Mouse (Mus musculus): ENCODE data around the gene Stk39. TPM values are rescaled to one million over a fixed set of nuclear protein-coding genes. Genes with fewer than 3 reads are reported as not detected.

Stk39 gene
- total RNA-seq, 2 experiments from 2014 or later, result 53.8 to 57.0 TPM

DNA sequence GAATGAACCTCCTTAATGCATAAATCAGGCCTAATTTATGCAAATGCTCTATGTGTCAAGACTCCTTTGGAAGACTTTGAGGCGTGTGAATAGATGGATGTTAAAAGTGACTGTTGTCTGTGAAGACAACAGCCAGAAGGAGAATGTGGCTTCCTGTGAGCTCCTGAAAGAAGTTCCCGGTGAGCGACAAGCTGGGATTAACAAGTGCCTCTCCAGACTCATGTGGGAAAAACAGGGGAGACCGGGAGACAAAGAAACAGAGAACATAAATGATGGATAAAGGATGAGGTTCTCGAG is 105.2 kb downstream of the Stk39 start:
- intact Hi-C loops (cut with DNase I), result loop anchor here (5.0 kb wide), 1 partner anchor 105 kb away; the partner anchor contains the start of gene Stk39

DNA sequence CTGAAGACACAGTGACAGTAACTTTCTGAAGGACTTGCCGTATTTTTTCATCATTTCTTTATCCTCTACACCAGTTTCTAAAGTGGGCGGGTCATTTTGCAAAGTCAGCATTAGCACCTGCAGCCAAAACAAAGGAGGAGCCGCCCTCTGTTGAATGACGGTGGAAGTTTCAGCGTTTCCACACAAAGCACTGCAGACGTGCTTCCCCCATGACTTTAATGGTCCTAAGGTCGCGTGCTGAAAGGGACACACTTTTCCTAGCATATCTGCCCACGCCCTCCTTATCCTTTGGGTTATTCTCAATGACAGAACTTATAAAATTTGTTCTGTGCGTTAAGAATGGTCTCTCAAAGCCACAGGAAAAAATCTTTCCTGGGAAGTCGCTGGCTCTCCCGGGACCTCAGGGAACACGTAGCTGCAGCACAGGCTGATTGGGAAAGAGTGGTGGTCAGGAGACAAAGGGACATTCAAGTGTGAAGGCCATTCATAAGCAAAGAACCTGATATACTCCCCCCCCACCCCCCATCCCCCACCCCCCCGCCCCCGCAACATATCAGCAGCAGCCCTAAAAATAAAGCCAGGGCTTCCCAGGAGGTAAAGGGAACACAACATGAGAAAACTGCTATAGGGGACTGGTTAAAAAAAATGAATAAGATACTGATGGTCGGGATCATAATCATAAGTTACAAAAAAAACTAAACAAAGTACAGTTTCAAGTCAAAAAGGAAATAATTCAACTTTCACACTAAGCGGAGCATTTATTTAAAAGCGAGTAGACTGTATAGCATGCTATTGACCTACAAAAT is 105.8 kb downstream of the Stk39 start:
- DNase-seq (ENCODE audit: low spot score in 2 of 2), result no peak
- intact Hi-C loops (cut with DNase I), result loop anchor here (5.0 kb wide), 1 partner anchor 106 kb away; the partner anchor contains the start of gene Stk39

More for the DNA sequence above, 105.2 kb downstream of the Stk39 start:
- DNase-seq (ENCODE audit: low spot score in 2 of 2), result no peak

DNA sequence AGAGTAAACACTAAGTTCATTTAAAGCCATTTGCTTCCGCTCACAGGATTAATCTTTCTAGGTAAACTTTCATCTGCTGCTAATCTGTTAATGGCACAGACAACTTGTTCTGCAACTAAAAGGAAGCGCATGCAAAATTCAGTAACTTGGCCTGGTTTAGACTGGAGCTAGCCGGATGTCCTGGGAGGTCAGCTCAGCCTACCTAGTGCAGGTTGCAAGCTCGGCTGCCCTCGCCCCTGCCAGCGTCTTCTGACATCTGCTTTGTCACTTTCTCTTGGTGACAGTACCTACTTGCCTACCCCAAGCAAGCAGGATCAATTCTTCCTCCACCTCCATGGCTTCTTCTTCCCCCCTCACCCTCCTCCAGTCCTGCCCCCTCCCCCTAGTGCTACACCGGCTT is 106.6 kb downstream of the Stk39 start:
- intact Hi-C loops (cut with DNase I), result loop anchor here (5.0 kb wide), 1 partner anchor 107 kb away; the partner anchor contains the start of gene Stk39
- no peak for DNase-seq (ENCODE audit: low spot score in 2 of 2)

- intact Hi-C loops (cut with DNase I), result loop anchor here (5.0 kb wide), 1 partner anchor 393 kb away; no protein-coding TSS in a partner anchor
- DNase-seq (ENCODE audit: low spot score in 2 of 2), result peak; percentile 57 to 67
Observed at GRCm38 (mm10) chr2:68364181-68364900, 107.7 kb downstream of the Stk39 start.

DNA sequence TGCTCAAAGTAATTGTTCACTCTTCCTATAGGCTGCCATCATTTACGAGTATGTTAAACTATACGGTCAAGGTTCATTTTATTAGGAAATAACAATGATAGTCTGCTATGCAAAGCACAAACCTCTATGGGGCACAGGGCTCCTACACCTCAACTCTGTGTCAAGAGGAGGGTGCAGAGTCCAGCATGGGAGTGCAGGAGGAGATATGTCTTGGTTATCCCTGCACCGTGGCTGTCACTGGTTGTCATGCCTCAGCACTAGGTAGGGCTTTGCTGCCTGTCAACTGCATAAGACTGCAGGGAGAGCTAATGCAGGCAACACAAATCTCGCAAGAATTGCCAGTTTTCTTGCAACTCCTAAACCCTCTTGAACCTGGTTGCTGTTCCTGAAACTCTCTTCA is 108.9 kb downstream of the Stk39 start:
- intact Hi-C loops (cut with DNase I), result loop anchor here (5.0 kb wide), 1 partner anchor 394 kb away; no protein-coding TSS in a partner anchor
- no peak for DNase-seq (ENCODE audit: low spot score in 2 of 2)

GRCm38 (mm10) chr2:68361701-68362100 is 110.4 kb downstream of the Stk39 start:
- intact Hi-C loops (cut with DNase I), result loop anchor here (5.0 kb wide), 1 partner anchor 396 kb away; no protein-coding TSS in a partner anchor
- peak in 1 of 2 experiments; percentile 19 for DNase-seq (ENCODE audit: low spot score in 2 of 2)

- intact Hi-C loops (cut with DNase I), result loop anchor here (10.0 kb wide), 1 partner anchor 1526 kb away; no protein-coding TSS in a partner anchor
- DNase-seq (ENCODE audit: low spot score in 2 of 2), result peak; percentile 84 to 88
Observed at GRCm38 (mm10) chr2:68350621-68351020, 121.4 kb downstream of the Stk39 start.

DNA sequence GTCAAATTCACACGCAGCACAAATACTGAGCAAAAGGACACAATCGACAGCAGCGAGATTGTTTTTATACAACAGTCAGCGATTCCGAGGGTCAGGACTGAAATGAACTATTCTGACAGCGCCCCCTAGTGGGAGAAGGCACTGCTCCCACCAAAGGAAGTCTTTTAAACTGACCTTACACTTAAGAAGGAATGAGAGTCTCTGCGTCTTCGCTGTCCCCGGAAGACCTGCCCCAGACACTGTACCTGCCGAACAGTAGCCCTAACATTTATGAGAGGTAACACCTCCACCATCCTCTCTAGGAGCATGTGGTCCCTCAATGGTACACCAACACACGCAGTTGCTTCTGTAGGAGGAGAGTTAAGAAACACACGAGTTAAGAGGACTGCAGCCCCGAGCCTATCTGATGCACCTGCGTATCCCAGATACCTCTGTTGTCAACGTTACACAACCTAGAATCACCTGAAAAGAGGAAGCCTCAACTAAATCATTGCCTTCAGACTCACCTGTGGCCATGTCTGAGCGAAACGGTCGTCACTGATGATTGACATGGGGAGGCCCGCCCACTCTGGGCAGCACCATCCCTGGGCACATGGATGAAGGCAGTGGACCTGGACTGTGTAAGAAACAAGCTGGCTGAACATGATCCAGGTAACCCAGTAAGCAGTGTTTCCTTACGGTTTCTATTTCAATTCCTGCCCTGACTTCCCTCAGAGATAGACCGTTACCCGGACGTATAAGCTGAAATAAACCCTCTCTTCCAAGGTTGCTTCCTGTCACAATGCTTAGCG is 122.3 kb downstream of the Stk39 start:
- DNase-seq (ENCODE audit: low spot score in 2 of 2), result peak; percentile 78 to 91
- intact Hi-C loops (cut with DNase I), result loop anchor here (2.0 to 10.0 kb wide), 5 partner anchors 129 to 1525 kb away; partner anchors contain the start of gene B3galt1

GRCm38 (mm10) chr2:68348966-68349365 is 123.1 kb downstream of the Stk39 start:
- DNase-seq (ENCODE audit: low spot score in 2 of 2), result peak; percentile 49 to 53
- intact Hi-C loops (cut with DNase I), result loop anchor here (2.0 to 10.0 kb wide), 4 partner anchors 128 to 1387 kb away; partner anchors contain the start of gene B3galt1

DNA sequence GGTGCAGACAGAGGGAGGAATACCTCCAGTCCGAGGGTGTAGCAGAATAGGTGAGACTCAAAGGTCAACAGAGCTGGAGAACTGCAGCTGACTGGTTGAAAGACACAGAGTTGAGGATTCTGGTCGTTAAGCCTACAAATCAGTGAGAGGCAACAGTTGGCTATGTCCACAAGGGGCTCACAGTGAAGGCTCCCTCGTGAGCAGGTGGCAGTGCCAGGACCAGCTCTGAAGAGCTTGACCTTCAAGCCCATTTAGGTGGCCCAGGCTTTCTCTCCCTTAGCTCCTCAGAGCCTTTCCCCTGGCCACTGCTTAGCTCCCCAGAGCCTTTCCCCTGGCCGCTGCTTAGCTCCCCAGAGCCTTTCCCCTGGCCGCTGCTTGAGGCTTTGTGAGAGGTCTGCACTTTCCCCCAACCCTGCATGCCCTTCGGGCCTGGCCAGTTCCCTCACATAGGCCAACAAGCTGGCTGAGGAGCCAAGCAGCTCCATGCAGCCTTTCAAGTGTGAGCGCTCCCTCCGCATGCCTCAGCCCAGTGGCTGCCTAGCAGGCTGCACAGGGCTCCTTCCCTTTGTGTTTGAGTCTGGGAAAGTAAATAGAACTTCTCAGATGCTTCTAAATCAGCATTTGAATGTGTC is 125.3 kb downstream of the Stk39 start:
- peak in 1 of 2 experiments; percentile 32 for DNase-seq (ENCODE audit: low spot score in 2 of 2)
- intact Hi-C loops (cut with DNase I), result loop anchor here (5.0 to 10.0 kb wide), 3 partner anchors 232 to 1384 kb away; partner anchors contain the start of gene B3galt1

- DNase-seq (ENCODE audit: low spot score in 2 of 2), result no peak
- intact Hi-C loops (cut with DNase I), result loop anchor here (5.0 to 10.0 kb wide), 3 partner anchors 230 to 1383 kb away; partner anchors contain the start of gene B3galt1
Observed at GRCm38 (mm10) chr2:68345269-68345668, 126.8 kb downstream of the Stk39 start.

GRCm38 (mm10) chr2:68343751-68344150 is 128.3 kb downstream of the Stk39 start:
- intact Hi-C loops (cut with DNase I), result loop anchor here (10.0 kb wide), 1 partner anchor 229 kb away; no protein-coding TSS in a partner anchor
- no peak for DNase-seq (ENCODE audit: low spot score in 2 of 2)

- intact Hi-C loops (cut with DNase I), result loop anchor here (10.0 kb wide), 1 partner anchor 227 kb away; no protein-coding TSS in a partner anchor
- no peak for DNase-seq (ENCODE audit: low spot score in 2 of 2)
Observed at GRCm38 (mm10) chr2:68342122-68342646, 129.9 kb downstream of the Stk39 start.

- intact Hi-C loops (cut with DNase I), result no loop called here
- no peak for DNase-seq (ENCODE audit: low spot score in 2 of 2)
Observed at GRCm38 (mm10) chr2:68336913-68337312, 135.2 kb downstream of the Stk39 start.

- intact Hi-C loops (cut with DNase I), result no loop called here
- DNase-seq (ENCODE audit: low spot score in 2 of 2), result no peak
Observed at GRCm38 (mm10) chr2:68334945-68335344, 137.1 kb downstream of the Stk39 start.

- DNase-seq (ENCODE audit: low spot score in 2 of 2), result no peak
- intact Hi-C loops (cut with DNase I), result no loop called here
Observed at GRCm38 (mm10) chr2:68325306-68325705, 146.8 kb downstream of the Stk39 start.

DNA sequence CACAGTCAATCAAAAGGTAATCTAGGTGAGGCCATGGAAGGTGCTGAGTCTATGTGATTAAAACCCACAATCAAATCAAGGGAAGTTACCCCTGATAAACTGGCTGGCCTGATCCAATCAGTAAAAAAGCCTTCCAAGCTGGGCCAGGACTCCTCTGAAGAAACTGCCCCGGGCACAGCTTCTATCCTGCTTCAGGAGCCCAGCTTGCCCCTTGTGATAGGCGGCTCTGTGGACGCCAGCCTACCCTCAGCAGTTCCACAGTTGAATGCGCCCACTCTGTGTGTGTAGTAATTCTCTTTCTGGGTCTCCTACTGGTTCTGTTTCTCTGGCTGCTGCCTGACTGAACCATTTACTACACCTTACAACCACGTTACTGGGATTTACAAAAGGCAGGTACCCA is 150.8 kb downstream of the Stk39 start:
- intact Hi-C loops (cut with DNase I), result no loop called here
- DNase-seq (ENCODE audit: low spot score in 2 of 2), result no peak

GRCm38 (mm10) chr2:68320670-68321069 is 151.4 kb downstream of the Stk39 start:
- peak in 1 of 2 experiments; percentile 27 for DNase-seq (ENCODE audit: low spot score in 2 of 2)
- intact Hi-C loops (cut with DNase I), result no loop called here
